Mouse (Mus musculus) G1E (cell line): ENCODE measurements around the gene Cygb.

ENCODE experiments used
- CTCF ChIP-seq: IDR thresholded peaks from 2 replicates; pipeline ENCODE4 v1.5.1; 2012; ENCODE audit warnings: low read depth, low read length, inconsistent platforms, mixed read lengths
- GATA1 ChIP-seq: IDR thresholded peaks from 2 replicates; pipeline ENCODE4 v1.6.1; 2012; ENCODE audit warnings: borderline replicate concordance, low read length, inconsistent platforms, mixed read lengths
- POLR2AphosphoS5 ChIP-seq: IDR thresholded peaks from 2 replicates; pipeline ENCODE4 v1.6.1; 2012; ENCODE audit warnings: low read depth, low read length, inconsistent platforms; ENCODE audit not compliant: insufficient replicate concordance

DNA sequence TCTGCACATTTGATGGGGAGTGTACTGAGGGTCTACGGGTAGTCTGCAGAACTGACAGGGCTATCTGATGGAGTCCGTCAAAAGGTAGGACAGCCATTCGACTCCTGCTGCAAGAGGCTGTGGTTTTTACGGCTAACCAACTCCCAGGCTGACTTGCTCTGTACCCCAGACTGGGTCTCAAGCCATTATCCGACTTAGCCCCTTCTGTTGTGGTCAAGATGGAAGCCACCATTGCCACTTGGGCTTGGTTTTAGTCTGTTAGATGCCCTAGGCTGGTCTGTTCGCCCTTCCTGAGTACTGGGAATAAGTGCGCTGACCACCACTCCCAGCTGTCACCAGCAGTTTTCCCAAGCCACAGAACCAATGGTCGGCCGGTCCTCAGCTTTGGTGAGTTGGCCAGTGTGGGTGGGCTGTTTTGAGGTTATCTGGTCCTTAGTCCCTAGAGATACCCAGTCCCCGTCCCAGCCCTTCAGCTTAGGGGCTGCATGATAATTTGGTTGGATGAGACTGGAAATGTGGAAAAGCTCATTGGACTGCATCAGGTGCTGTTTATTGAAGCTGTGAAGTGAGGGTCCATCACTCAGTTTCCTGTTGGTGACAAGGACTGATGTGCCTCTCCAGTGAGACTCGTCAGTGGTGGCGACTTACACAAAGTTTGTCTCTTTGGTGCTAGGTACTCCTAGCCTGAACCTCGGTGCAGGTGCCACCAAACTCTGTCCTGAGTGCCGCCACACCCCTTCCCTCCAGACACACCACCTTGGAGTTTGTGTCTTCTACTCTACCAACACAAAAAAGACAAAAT lies 22.3 kb upstream of the Cygb start:
- TF ChIP-seq CTCF, result no peak
- TF ChIP-seq GATA1, result no peak
- no peak for TF ChIP-seq POLR2AphosphoS5
